Mouse (Mus musculus) liver, adult 2 months (tissue): ENCODE measurements around the gene Ripk3.

ENCODE experiments used
- CTCF ChIP-seq: fragments of 200-500 bp; IDR thresholded peaks from 2 replicates; pipeline ENCODE4 v1.5.1; 2011; ENCODE audit warnings: low read depth, low read length, control low read depth
- POLR2A ChIP-seq: fragments of 200-500 bp; IDR thresholded peaks from 2 replicates; pipeline ENCODE4 v1.6.1; 2011; ENCODE audit warnings: low read length, control low read depth; ENCODE audit not compliant: insufficient read depth; ENCODE audit errors: extremely low read depth

DNA sequence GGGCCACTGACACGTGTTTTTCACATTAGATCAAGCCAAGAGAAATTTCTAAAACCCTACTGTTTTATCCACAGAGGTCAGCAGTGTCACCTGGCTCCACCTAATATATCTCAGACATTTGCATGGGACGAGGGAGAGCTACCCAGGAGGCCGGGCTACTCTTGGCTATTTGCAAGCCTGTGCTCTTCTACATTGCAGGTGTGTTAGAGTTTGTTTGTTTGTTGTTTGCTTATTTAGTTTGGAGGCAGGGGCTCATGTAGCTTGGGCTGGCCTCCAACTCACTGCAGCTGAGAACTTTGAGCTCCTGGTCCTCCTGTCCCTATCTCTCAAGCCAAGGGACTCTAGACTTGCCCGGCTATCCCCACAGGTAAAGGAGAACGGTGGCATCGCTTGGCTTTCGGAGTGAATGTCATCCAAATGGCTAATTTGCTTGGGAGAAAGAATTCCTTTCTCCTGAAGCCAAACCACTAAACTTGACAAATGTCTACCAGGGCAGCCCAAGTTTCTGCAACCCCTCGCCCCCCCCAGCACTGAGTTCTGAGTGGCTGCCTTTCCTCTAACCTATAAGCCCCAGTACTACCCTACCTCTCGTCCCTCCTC lies 6.2 kb downstream of the Ripk3 start:
- TF ChIP-seq CTCF (no peak), POLR2A (no peak)
